Mouse (Mus musculus) B cell, adult 2 months (primary cell): ENCODE measurements around the gene Gm14214.

Experiments used
- DNase-seq, 2 experiments: peaks; one replicate each; pipeline ENCODE4 v3.0.0; 2022

Gene Gm14214

DNA sequence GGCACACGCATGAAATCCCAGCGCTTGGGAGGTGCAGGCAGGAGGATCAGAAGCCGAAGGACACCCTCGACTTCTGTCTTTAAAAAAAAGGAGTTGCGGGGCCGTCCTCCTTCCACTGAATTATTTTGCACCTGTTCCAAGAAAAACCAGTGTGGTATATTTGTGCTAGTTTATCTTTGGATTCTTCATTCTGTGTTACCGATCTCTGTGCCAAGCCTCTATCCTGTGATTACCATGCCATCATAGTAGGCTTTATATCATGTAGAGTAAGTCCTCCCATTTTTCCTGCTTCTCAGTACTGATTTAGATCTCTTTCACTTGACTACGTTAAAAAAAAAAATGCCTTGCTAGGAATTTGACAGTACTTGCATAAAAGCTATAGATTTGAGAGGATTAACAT, 1.8 kb upstream of the Gm14214 start:
- no peak for DNase-seq

DNA sequence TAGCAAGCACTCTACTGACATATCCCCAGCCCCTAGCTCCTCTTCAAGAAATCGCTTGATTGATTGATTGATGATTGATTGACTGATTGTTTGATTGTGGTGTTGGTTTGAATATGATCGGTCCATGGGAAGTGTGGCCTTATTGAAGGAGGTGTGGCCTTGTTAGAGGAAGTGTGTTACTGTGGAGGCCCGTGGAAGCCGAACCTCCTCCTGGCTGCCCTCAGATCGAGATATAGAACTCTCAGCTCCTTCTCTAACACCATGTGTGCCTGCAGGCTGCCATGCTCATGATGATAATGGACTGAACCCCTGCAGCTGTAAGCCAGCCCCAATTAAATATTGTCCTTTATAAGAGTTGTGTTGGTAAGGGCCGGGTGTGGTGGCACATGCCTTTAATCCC, 2.8 kb downstream of the Gm14214 start:
- no peak for DNase-seq

DNA sequence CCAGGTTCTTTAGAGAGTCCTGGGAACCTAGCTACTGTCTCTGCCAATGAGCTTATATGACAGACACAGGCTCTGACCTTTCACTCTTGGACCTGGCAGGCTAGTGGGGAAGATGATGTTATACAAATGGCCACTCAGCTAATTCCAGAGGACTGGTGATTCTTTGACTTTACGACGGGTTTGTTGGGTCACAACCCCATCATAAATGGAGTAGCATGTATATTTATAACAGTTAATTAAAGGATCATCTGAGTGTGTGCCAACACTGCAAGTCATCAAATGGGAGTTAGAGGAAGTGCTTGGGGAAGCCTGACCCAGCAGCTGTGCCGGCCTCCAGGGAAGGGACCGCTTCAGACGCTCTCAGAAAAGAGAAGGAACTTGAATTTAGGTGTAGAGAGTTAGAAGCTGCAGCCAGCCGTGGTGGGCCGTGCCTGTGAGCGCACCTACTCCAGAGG, 4.2 kb downstream of the Gm14214 start:
- peak in 1 of 2 experiments; percentile 19 for DNase-seq

DNA sequence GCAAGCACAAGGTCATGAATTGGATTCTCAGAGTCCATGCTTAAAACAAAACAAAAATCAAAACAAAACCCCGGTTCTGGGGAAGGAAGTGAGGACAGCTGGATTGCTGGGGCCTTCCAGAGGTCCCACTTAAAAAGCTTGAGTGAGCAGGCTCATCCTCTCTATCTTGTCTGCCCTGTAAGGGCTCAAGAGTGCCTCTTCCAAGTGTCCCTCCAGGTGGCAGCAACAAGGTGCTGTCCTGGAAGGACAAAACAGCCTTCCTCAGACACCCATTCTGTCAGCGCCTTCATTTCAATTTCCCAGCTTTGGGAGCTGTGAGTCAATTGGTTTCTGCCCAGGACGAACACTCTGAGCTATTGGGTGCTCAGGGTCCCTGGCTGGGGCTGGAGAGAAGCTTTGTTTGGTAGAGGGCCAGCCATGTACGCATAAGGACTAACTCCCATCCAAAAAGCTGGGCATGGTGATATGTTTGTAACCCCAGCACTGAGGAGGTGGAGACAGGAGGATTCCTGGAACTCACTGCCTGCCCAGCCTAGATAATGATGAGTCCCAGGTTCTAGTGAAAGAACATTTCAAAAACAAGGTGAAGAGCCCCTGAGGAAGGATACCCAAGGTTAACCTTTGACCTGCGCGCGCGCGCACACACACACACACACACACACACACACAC, 4.9 kb downstream of the Gm14214 start:
- DNase-seq, result no peak

DNA sequence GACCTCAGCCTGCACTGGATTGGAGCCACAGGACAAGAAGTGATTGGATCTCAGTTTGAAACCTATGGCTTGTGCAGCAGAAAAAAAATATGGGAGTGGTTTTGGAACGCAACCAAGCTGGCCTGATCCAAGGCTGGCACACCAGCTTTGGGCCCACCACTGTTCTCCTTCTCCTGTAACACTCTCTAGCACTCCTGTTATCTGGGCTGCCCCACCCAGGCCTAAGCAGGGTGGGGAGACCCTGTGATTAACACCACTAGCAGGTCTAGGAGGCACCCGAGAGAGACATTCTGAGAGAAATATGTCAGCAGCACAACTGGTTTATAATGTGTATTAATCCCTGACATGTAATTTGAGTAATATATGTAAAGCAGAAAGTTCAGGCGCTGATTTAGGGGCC, 6.6 kb downstream of the Gm14214 start:
- DNase-seq, result no peak

DNA sequence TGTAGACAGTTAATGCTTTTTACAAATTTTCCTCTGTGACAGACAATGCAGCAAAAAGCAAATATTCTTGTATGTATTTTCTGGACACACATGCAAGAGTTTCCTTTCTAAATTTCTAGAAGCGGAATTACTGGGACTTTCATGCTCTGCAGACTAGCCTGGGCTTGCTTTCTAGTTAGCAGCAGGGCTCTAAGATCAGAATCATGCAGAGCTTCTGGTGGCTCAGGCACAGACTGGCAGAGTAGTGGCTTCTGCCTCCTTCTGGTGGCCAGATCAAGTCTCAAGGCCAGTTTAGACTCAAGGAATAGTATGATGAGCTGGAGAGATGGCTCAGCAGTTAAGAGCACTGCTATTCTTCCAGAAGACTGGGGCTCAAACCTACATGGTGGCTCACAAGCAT, 11.4 kb downstream of the Gm14214 start:
- no peak for DNase-seq

DNA sequence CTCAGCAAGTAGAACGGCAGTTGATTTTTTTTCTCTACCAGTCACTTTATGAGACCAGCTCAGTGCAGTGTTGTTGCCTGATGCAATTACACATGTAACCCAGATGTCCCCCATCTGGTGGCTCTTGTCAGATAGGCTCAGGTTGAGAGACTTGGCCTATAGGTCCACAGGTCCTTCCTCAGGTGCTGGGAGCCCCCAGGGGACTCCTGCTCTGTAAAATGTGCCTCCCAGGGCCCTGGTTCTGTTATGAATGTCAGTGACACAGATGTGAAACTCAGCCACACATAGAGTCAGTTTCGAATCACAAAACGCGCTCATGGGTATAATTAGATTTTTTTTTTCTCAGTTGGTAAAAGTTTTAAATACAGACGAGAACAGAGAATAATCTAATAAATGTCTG, 12.1 kb downstream of the Gm14214 start:
- peak; percentile 8 to 22 for DNase-seq

DNA sequence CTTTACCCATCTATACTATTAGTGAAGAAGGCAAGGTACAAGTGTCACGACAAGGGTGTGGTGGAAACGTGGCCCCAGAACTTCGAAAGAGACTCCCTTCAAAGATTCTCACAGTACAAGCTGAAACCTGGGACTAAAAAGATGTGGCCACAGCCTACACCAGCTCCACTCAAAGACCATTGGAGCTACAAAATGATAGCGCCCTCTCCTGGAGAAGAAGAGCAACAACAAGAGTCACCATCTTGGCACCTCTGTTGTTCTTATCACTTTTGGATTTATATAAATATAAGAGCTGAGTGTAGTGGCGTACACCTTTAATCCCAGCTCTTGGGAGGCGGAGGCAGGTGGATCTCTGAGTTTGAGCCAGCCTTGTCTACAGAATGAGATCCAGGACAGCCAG, 14.0 kb downstream of the Gm14214 start:
- DNase-seq, result no peak

DNA sequence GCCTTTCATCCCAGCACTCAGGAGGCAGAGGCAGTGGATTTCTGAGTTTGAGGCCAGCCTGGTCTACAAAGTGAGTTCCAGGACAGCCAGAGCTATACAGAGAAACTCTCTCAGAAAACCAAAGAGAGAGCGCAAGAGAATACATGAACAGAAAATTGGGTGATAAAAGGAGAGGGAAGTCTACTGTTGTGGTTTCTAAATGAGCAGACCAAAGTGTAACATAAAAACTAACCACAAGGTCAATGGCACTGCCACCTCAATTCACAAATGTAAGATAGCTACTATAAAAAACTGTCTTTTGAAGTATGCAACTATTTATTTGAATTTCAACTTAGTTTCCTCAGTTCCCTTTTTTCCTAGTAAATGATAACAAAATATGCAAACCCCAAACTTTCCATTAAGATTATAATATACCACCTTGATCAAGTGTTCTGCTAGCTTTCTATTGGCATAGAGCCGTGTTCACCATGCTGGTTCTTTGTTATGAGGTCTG, 15.7 kb downstream of the Gm14214 start:
- DNase-seq, result no peak

DNA sequence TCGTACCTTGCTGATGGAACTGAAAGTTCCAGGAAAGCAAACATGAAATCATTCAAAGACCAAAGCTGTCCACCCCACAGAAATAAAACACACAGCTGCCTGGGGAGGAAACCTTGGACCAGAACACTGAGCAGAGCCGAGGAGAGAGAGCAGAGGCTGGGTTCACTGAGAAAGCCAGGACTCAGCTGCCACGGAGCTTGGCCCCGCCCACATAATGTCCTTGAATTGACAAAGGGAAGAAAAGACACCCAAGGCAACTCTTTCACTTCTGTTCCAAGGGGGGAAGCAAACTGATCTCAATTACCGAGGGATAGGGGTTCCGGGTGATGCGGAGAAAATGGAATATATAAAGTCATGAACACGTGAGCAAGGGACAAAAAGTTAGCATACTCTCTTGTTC, 17.9 kb downstream of the Gm14214 start:
- no peak for DNase-seq

DNA sequence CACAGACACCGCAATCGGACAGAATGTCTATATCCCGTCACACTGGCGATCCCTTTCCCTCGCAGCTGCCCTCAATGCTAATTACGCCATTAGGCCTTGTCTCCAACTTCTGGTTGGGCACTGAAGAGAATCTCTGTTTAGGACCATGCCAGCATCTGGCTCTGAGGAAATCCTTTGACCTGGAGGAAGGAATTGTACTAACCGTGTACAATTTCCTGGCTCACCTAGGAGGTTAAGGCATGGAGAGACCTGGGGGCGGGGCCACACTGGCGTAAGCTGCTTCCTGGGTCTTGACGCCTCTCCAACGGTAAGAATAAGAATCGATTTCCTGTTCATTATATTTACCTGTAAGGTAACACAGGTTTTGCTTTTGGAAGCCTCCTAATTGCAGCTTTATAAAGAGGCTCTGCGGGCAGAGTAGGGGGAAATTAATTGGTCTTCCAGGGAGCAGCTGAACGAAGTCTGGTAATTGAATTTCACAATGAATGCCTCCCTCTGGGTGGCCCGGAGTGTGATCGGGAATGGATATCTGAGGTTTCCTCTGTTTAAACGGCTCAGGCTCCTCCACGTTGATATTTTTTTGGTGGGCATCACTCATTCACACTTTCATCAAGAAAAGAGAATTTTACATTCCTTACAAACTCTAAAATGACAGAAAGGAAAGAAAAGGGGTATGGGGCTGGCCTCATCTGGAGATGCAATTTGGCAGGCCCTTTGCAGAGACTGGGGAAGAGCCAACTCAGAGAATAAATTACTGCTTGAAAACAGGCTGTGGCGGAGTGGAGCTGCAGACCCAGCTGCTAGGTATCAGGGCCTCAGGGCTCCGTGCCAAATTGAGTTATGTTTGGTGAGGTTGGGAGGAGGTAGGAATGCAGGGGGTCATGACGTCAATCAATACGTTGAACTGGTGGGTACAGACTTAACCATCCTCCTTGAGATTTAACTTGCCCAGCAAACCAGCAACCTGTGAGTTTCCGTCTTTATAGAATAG, 20.5 kb downstream of the Gm14214 start:
- DNase-seq, result no peak

DNA sequence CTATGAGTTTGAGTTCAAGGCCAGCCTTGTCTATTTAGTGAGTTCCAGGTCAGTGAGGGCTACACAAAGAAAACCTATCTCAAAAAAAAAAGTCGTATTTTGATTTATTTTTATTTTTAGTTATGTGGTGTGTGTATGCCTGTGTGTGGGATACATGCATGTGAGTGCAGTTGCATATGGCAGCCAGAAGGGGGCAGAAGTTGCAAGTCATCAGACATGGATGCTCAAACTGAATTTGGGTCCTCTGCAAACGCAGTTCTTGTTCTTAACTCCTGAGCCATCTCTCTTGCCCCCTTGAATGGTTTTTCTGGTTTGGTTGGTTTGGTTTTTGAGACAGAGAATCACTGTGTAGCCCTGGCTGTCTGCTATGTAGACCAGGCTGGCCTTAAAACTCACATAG, 21.4 kb downstream of the Gm14214 start:
- DNase-seq, result no peak

DNA sequence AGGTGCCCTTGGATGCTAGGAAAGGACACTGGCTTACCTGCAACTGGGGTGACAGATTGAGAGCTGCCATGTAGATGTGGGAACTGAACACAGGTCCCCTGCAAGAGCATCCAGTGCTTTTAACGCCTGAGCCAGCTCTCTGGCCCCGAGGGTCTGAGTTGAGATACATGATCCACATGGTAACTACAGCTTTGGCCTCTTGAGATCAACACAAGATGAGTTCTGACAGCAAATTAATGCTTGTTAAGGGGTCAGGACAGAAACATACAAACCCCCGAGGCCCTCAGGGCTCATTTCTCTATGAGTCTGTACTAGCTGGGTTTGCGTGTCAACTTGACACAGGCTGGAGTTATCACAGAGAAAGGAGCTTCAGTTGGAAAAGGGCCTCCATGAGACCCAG, 25.9 kb downstream of the Gm14214 start:
- no peak for DNase-seq

DNA sequence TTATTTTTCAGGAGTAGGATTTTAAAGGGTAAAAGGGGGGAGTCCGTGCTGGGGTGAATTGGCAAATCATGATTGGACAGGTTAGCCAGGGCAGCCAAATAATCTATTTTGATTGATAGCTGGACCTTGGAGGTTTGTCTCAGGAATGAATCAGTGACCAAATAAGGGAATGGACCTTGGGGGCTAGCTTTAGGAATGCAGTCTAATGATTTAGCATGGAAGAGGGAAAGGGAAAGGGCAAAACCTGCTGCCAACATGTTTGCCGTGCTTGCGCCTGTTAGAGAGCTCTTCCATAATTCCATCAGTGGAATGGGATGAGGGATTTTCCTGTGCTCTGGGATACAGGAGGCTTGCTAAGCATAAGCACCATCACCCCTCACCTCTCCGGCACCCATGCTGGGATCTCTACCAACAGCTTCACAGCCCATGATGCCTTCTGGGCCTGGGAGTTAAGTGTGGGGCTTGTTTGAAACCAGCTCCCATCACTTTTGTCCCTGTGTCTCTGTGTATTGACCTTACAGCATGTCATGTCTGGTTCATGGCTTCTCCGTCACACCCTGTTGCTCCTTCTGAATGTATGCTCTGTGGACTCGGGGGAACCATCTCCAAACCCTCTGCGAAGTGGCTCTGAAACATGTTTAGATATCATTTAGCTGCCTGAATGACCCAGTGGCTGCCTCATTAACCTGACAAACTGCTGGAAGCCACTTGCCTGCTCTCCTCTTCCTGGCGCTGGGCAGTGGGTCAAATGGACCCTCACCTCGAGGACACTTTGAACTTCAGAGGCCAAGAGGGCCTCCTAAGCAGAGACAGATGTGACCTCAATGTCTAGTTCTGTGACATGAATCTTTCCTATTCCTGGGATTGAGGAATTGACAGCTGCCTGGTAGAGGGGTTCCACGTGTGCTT, 26.7 kb downstream of the Gm14214 start:
- DNase-seq, result no peak

DNA sequence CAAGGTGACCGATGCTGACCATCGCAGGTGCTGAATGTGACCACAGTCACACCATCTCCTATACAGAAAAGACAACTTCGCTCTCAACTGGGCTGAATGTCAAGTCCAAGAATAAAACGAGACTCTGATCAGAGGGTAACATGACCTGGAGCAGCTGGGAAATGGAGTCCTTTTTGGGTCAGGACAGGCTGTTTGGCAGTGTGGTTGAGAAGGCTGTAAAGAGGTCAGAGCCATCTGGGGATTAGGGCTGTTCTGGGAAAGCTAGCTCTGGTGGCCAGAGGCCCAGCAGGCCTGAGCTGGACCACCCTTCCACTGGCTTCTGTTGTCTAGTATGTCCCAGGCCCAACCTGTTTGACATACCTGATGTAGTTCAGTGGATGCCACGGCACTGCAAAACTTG, 31.2 kb downstream of the Gm14214 start:
- DNase-seq, result no peak

DNA sequence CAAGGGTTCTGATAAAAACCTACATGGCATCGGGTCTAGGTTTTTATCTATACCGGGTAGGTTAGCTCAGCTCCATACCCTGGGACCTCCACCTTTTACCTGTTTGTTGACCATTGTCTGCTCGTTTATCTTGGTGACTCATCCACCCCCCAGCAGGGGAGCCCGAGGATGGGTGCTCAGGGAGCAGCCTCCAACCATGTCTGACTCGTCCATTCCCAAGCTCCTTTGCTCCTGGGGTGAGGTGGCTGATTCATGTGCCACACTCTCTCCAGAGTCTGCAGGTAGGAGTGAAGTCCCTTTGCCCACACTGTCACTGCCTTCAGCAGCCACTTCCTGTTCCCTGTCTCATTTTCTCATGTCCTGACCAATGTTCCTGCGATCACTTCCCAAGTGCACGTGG, 33.8 kb downstream of the Gm14214 start:
- DNase-seq, result no peak

DNA sequence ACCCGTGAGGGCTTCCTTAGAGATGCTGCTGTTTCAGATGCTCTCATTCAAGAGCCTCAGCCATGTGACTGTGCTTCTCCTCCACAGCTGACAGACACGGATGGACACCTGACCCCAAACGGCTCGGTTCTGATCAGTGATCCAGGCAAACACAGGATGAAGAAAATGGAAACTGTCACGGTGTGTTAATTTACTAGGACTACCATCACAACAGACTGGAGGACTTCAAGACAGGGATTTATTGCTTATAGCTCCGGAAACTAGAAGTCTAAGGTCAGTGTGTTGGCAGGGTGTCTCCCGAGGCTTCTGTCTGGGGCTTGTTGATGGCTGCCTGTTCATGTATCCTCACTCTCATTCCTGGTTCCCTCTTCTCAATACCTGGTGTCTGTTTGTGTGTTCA, 34.4 kb downstream of the Gm14214 start:
- DNase-seq, result no peak

DNA sequence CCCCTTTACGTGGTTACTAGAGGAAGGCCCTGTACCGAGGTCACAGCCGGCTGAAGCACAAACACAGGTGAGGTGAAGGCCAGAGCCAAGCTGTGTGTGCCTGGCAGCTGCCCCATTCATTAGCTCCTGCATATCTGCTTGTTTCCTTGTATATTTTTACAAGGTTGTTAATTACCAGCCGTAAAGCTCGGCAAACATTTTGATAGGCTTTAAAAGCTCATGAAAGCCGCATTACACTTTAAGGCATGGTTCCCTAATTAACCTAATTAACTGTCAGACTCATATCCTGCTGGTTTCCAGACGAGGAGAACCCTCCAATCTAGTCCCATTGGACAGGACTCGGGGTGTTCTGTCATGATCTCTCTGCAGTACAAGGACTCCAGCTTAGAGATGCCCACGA, 34.9 kb downstream of the Gm14214 start:
- DNase-seq, result no peak

DNA sequence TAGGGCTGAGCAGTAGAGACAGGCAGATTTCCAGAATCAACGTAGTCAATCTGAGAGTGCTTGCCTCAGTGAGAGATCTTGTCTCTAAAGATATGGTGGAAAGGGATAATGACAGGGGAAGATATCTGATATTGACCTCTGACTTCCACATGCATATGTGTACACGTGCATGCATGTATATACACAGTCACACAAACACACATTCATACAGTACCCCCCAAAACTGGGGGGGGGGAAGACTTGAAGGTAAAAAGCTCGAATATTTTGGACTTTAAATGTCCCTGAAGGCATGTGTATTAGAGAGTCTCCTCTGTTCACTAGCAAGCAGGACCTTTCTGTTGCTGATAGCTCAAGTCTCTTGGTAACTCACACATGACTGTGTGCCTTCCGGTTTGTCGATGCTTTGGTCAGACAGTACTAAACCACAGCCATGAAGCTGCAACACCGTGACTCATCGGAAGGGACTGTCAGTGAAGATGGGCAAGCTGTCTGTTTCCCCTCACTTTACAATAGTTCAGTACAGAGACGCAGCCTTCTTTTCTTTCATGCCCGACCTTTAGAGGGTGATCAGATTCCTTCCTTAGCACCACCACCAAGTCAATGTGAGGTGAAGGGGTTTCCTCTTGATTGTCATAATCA, 37.2 kb downstream of the Gm14214 start:
- DNase-seq, result no peak

DNA sequence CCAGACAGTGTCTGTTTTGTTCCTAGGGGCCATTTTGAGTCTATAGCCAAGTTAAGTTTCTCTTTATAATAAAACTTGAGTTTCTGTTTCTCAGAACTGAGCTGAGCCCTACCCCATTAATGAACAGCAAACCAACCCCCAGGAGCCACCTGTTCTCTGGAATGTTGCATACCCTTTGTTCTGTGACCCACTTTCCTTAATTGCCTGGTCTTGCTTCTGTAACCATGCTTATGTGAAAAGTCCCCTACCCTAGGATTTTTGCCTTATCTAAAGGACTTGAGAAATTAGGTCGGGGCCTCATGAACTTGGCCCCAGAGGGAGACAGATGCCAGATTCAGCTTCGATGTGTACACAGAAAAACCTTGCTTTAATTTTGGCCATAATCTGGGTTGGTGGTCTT, 37.9 kb downstream of the Gm14214 start:
- no peak for DNase-seq

DNA sequence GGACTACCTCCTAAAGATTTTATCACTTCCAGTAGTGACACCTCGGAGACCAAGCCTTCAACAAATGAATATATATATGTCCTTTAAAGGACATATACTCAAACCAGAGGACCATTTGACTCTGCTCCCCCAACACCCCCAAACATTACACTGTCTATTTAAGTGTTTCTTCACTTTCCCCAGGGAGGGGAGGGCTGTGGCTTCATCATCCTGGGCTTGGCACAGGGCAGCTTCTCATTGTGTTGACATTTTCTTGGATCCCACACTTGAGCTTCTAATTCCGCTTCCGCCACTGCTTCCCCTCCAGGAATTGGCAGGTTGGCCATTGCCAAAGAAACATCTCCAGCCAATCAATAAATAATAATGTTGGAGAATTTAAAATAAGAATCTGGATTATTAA, 39.0 kb downstream of the Gm14214 start:
- no peak for DNase-seq

DNA sequence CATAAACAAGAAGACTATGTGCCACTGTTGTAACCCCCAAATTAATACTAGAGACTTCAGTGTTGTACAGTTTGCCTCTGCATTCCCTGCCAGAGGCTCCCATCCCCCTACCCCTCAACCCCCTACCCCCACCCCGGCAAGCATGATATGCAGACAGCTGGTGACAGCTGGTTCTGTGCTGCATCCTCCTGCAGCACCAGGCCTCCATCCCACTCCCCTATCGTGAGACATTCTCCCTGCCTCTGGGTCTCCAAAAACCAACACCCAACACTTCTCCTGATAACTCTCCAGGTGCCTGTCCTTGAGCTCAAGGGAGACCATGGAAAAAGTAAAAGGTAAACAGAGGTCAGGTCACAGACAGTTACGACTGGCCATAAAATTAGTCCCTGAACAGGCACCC, 40.1 kb downstream of the Gm14214 start:
- no peak for DNase-seq

DNA sequence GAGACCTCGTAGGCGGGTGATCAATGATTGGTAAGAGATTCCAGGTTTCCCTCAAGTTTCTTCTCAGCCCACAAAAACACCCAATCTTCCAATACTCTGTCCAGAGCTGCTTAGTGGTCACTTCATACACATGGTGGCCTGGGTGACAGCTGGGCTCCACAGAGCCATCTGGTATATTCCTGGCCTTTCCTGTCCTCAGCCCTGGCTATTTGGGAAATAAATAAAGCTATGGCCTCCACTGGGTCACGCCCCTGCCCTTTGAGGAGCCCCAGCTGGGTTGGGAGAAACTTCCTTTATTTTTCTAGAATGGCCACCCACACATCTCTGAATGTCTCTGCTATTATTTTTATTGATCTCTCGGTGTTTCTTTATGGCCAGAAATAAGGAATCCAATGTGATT, 46.4 kb downstream of the Gm14214 start:
- DNase-seq, result no peak
